Mouse (Mus musculus): ENCODE measurements at regions not wholly inside any gene's neighbourhood (a gene's known extent, or its start where the extent isn't known, plus 50 kb on each side); places are given as distances from the start of the nearest gene placed in this dataset.
A peak's percentile ranks its signal among the peaks of the same experiment; 100 is the strongest.

GRCm38 (mm10) chr11:64650571-64651282, 214.3 kb upstream of the F930015N05Rik start:
- intact Hi-C loops (cut with DNase I; ENCODE audit: low total_unique reads): no loop called here
- DNase-seq: peak; percentile 5

GRCm38 (mm10) chr11:64652811-64653210, 216.4 kb upstream of the F930015N05Rik start:
- intact Hi-C loops (cut with DNase I; ENCODE audit: low total_unique reads): no loop called here
- no peak for DNase-seq

GRCm38 (mm10) chr11:64655162-64655561, 218.7 kb upstream of the F930015N05Rik start:
- intact Hi-C loops (cut with DNase I; ENCODE audit: low total_unique reads): no loop called here

GRCm38 (mm10) chr11:64663166-64663565, 226.7 kb upstream of the F930015N05Rik start:
- intact Hi-C loops (cut with DNase I; ENCODE audit: low total_unique reads): no loop called here

More at GRCm38 (mm10) chr11:64655162-64655561, 218.7 kb upstream of the F930015N05Rik start:
- DNase-seq: no peak

GRCm38 (mm10) chr11:64667010-64667409, 230.6 kb upstream of the F930015N05Rik start:
- no peak for DNase-seq
- intact Hi-C loops (cut with DNase I; ENCODE audit: low total_unique reads): no loop called here

More at GRCm38 (mm10) chr11:64663166-64663565, 226.7 kb upstream of the F930015N05Rik start:
- DNase-seq: no peak

- intact Hi-C loops (cut with DNase I; ENCODE audit: low total_unique reads): no loop called here
- DNase-seq: no peak
Observed at GRCm38 (mm10) chr11:64667521-64667920, 231.1 kb upstream of the F930015N05Rik start.

GRCm38 (mm10) chr11:64671898-64672297, 235.4 kb upstream of the F930015N05Rik start:
- intact Hi-C loops (cut with DNase I; ENCODE audit: low total_unique reads): no loop called here
- DNase-seq: no peak

GRCm38 (mm10) chr11:64673546-64673945, 237.1 kb upstream of the F930015N05Rik start:
- DNase-seq: no peak
- intact Hi-C loops (cut with DNase I; ENCODE audit: low total_unique reads): no loop called here

GRCm38 (mm10) chr11:64703776-64704175, 267.3 kb upstream of the F930015N05Rik start:
- intact Hi-C loops (cut with DNase I; ENCODE audit: low total_unique reads): no loop called here
- no peak for DNase-seq

GRCm38 (mm10) chr11:64711801-64712200, 267.0 kb upstream of the Elac2 start:
- intact Hi-C loops (cut with DNase I; ENCODE audit: low total_unique reads): loop anchor here (10.0 kb wide), 1 partner anchor 247 kb away; no protein-coding TSS in a partner anchor
- no peak for DNase-seq

GRCm38 (mm10) chr11:64715182-64715581, 263.7 kb upstream of the Elac2 start:
- intact Hi-C loops (cut with DNase I; ENCODE audit: low total_unique reads): loop anchor here (5.0 to 10.0 kb wide), 2 partner anchors 250 to 793 kb away; partner anchors contain the start of gene Hs3st3b1

GRCm38 (mm10) chr11:64718316-64719085, 260.3 kb upstream of the Elac2 start:
- peak; percentile 84 for DNase-seq
- intact Hi-C loops (cut with DNase I; ENCODE audit: low total_unique reads): loop anchor here (5.0 to 10.0 kb wide), 2 partner anchors 254 to 796 kb away; partner anchors contain the start of gene Hs3st3b1

More at GRCm38 (mm10) chr11:64715182-64715581, 263.7 kb upstream of the Elac2 start:
- DNase-seq: no peak

- DNase-seq: no peak
- intact Hi-C loops (cut with DNase I; ENCODE audit: low total_unique reads): no loop called here
Observed at GRCm38 (mm10) chr11:64726249-64726648, 252.6 kb upstream of the Elac2 start.

- intact Hi-C loops (cut with DNase I; ENCODE audit: low total_unique reads): no loop called here
- no peak for DNase-seq
Observed at GRCm38 (mm10) chr11:64727841-64728421, 250.9 kb upstream of the Elac2 start.

GRCm38 (mm10) chr11:64738948-64739347, 239.9 kb upstream of the Elac2 start:
- intact Hi-C loops (cut with DNase I; ENCODE audit: low total_unique reads): no loop called here
- no peak for DNase-seq

- intact Hi-C loops (cut with DNase I; ENCODE audit: low total_unique reads): no loop called here
- DNase-seq: no peak
Observed at GRCm38 (mm10) chr11:64743753-64744152, 235.1 kb upstream of the Elac2 start.

- no peak for DNase-seq
- intact Hi-C loops (cut with DNase I; ENCODE audit: low total_unique reads): no loop called here
Observed at GRCm38 (mm10) chr11:64746146-64746545, 232.7 kb upstream of the Elac2 start.

- intact Hi-C loops (cut with DNase I; ENCODE audit: low total_unique reads): no loop called here
- DNase-seq: no peak
Observed at GRCm38 (mm10) chr11:64749976-64750375, 228.9 kb upstream of the Elac2 start.

- intact Hi-C loops (cut with DNase I; ENCODE audit: low total_unique reads): no loop called here
- no peak for DNase-seq
Observed at GRCm38 (mm10) chr11:64752299-64752698, 226.5 kb upstream of the Elac2 start.

- DNase-seq: no peak
- intact Hi-C loops (cut with DNase I; ENCODE audit: low total_unique reads): no loop called here
Observed at GRCm38 (mm10) chr11:64752816-64753215, 226.0 kb upstream of the Elac2 start.
